Mouse (Mus musculus) stomach, postnatal 0 days (tissue): ENCODE results near the gene Herc1. TPM values are rescaled to one million over a fixed set of nuclear protein-coding genes. Genes with fewer than 3 reads are reported as not detected.

Source experiments
- ATAC-seq: fragments of 200-750 bp; cut with Nextera tagmentation; 2 replicates; pipeline ENCODE4 v1.8.0; 2017; ENCODE audit not compliant: low FRiP score, low TSS enrichment
- DNase-seq: peaks from one replicate; pipeline ENCODE4 v3.0.0-alpha.2; 2016; ENCODE audit warnings: low spot score
- H3K27ac ChIP-seq: fragments of 300-500 bp; sonication (generic); replicated peaks from 2 replicates; pipeline ENCODE4 v1.5.1; 2014; ENCODE audit warnings: mild to moderate bottlenecking, control low read depth
- H3K27me3 ChIP-seq: fragments of 300-500 bp; sonication (generic); 2 replicates; pipeline ENCODE4 v1.6.1; 2014; ENCODE audit warnings: low read length; ENCODE audit not compliant: control insufficient read depth, insufficient read depth
- H3K36me3 ChIP-seq: fragments of 300-500 bp; sonication (generic); 2 replicates; pipeline ENCODE4 v1.6.1; 2014; ENCODE audit warnings: low read length, mixed read lengths; ENCODE audit not compliant: control insufficient read depth, insufficient read depth
- H3K4me1 ChIP-seq: fragments of 300-500 bp; sonication (generic); replicated peaks from 2 replicates; pipeline ENCODE4 v1.6.1; 2014; ENCODE audit warnings: antibody characterized with exemption; ENCODE audit not compliant: control insufficient read depth, insufficient read depth
- H3K4me2 ChIP-seq: fragments of 300-500 bp; sonication (generic); replicated peaks from 2 replicates; pipeline ENCODE4 v1.6.1; 2014; ENCODE audit warnings: low read depth, mild to moderate bottlenecking, control low read depth, moderate library complexity
- H3K4me3 ChIP-seq: fragments of 300-500 bp; sonication (generic); 2 replicates; pipeline ENCODE4 v1.5.1; 2014; ENCODE audit warnings: low read depth, low read length, control low read depth
- H3K9ac ChIP-seq: fragments of 300-500 bp; sonication (generic); 2 replicates; pipeline ENCODE4 v1.6.1; 2014; ENCODE audit warnings: mild to moderate bottlenecking, low read length, control low read depth, mixed read lengths
- H3K9me3 ChIP-seq: fragments of 300-500 bp; sonication (generic); 2 replicates; pipeline ENCODE4 v1.6.1; 2016; ENCODE audit warnings: low read length; ENCODE audit not compliant: control insufficient read depth
- CTCF ChIP-seq: IDR thresholded peaks from 2 replicates; pipeline ENCODE4 v1.5.1; 2016; ENCODE audit warnings: antibody characterized with exemption, low read depth, mild to moderate bottlenecking, moderate library complexity
- EP300 ChIP-seq: optimal IDR thresholded peaks from 2 replicates; pipeline ENCODE3; 2016; ENCODE audit warnings: antibody characterized with exemption
- WGBS: fragments of 180-500 bp; shearing (Covaris S2); extraction: QIAGEN DNeasy Blood & Tissue Kit; methylation state at CpG from one replicate; pipeline ENCODE4 v1.1.7; 2014; 5-methylcytosine and 5-hydroxymethylcytosine counted together
- polyA plus RNA-seq: library from polyadenylated mRNA; unstranded; fragments of >200 nt; fragmentation: Nextera tagmentation; extraction: Ambion mirVana; gene quantifications from 2 replicates; pipeline ENCODE4 v1.2.1, GENCODE M21; 2015

Gene Herc1
- polyA plus RNA-seq, 1 experiment from 2014 or later: 7.7 TPM

DNA sequence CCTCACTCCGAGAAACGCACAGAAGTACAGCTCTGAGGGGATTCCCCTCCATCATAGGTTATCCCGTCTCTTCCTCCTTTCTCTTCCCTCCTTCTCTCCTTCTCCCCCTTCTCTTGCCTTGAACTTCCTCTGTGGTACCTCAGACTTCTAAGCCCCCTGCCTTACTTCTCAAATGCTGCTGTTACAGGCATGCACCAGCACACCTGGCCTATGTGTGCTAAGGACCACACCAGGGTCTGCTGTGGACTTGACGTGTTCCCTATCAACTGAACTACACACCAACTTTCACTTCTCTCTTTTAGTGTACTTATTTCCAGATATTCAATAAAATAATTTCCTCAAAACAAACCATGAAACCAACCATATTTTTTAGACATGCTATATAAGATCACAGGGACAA, 192.5 kb downstream of the Herc1 start:
- no peak overlapping the region for H3K4me3 ChIP-seq
- H3K36me3 ChIP-seq: peaks cover 11% of the 10 kb centered on the region
- 81% methylated on average over 4 of the region's 4 CpGs for WGBS
- no peak overlapping the region for H3K27ac ChIP-seq
- H3K9ac ChIP-seq: no peak overlapping the region
- DNase-seq (no peak), ATAC-seq (no peak)
- H3K9me3 ChIP-seq: no peaks in the 10 kb centered on the region
- no peaks in the 10 kb centered on the region for H3K27me3 ChIP-seq
- no peak overlapping the region for H3K4me2 ChIP-seq
- TF ChIP-seq CTCF (no peak), EP300 (no peak)
- H3K4me1 ChIP-seq: no peaks in the 10 kb centered on the region

Other genes with a start within 250 kb of the Herc1 start
- 77.5 and 77.6 TPM in 2 replicates for gene Snx1, start 223.9 kb upstream of the Herc1 start, polyA plus RNA-seq
- gene Ciao2a, start 223.8 kb upstream of the Herc1 start, polyA plus RNA-seq: 131 and 138 TPM in 2 replicates
- gene Dapk2, start 192.2 kb upstream of the Herc1 start, polyA plus RNA-seq: 11.8 and 13.2 TPM in 2 replicates
- 30.8 and 33.8 TPM in 2 replicates for gene Fbxl22, start 164.1 kb downstream of the Herc1 start, polyA plus RNA-seq
- 42.2 and 49.2 TPM in 2 replicates for gene Usp3, start 242.7 kb downstream of the Herc1 start, polyA plus RNA-seq